Mouse (Mus musculus) midbrain, postnatal 0 days (tissue): ENCODE data around the gene Cct3. TPM values are rescaled to one million over a fixed set of nuclear protein-coding genes. Genes with fewer than 3 reads are reported as not detected.
"Not testable (repeated sequence)": the region's sequence is repeated elsewhere in the genome, so short reads cannot be mapped to it uniquely, and the experiment has no call there.

Source experiments
- ATAC-seq: fragments of 200-750 bp; cut with Nextera tagmentation; 2 replicates; pipeline ENCODE4 v1.8.0; 2017; ENCODE audit warnings: moderate number of reproducible peaks, mild to moderate bottlenecking, moderate TSS enrichment, moderate library complexity; ENCODE audit not compliant: low FRiP score
- DNase-seq: peaks from one replicate; pipeline ENCODE4 v3.0.0-alpha.2; 2015; ENCODE audit warnings: low spot score
- H3K27ac ChIP-seq: fragments of 300-500 bp; sonication (generic); 2 replicates; pipeline ENCODE4 v1.5.1; 2014; ENCODE audit warnings: low read depth, mild to moderate bottlenecking, low read length, mixed read lengths
- H3K27me3 ChIP-seq: fragments of 300-500 bp; sonication (generic); 2 replicates; pipeline ENCODE4 v1.6.1; 2014; ENCODE audit warnings: low read length, control low read depth, mixed read lengths; ENCODE audit not compliant: insufficient read depth
- H3K36me3 ChIP-seq: fragments of 300-500 bp; sonication (generic); 2 replicates; pipeline ENCODE4 v1.6.1; 2014; ENCODE audit warnings: low read length, control low read depth, mixed read lengths; ENCODE audit not compliant: insufficient read depth
- H3K4me1 ChIP-seq: fragments of 300-500 bp; sonication (generic); 2 replicates; pipeline ENCODE4 v1.6.1; 2014; ENCODE audit warnings: mild to moderate bottlenecking, control low read depth, antibody characterized with exemption, low read length, mixed read lengths; ENCODE audit not compliant: insufficient read depth
- H3K4me2 ChIP-seq: fragments of 300-500 bp; sonication (generic); 2 replicates; pipeline ENCODE4 v1.6.1; 2014; ENCODE audit warnings: low read depth, mild to moderate bottlenecking, low read length, mixed read lengths; ENCODE audit not compliant: poor library complexity, severe bottlenecking
- H3K4me3 ChIP-seq: fragments of 300-500 bp; sonication (generic); 2 replicates; pipeline ENCODE4 v1.5.1; 2014; ENCODE audit warnings: low read depth, mild to moderate bottlenecking, low read length, moderate library complexity
- H3K9ac ChIP-seq: fragments of 300-500 bp; sonication (generic); replicated peaks from 2 replicates; pipeline ENCODE4 v1.6.1; 2014; ENCODE audit warnings: mild to moderate bottlenecking, low read length, moderate library complexity, mixed read lengths; ENCODE audit not compliant: poor library complexity, severe bottlenecking
- H3K9me3 ChIP-seq: fragments of 300-500 bp; sonication (generic); 2 replicates; pipeline ENCODE4 v1.6.1; 2016; ENCODE audit warnings: low read length, control low read depth
- CTCF ChIP-seq: IDR thresholded peaks from 2 replicates; pipeline ENCODE4 v1.5.1; 2016; ENCODE audit warnings: antibody characterized with exemption, mild to moderate bottlenecking
- WGBS: fragments of 180-500 bp; shearing (Covaris S2); extraction: QIAGEN DNeasy Blood & Tissue Kit; methylation state at CpG from one replicate; pipeline ENCODE4 v1.1.7; 2014; 5-methylcytosine and 5-hydroxymethylcytosine counted together
- polyA plus RNA-seq: library from polyadenylated mRNA; unstranded; fragments of >200 nt; fragmentation: Nextera tagmentation; extraction: Ambion mirVana; gene quantifications from 2 replicates; pipeline ENCODE4 v1.2.1, GENCODE M21; 2015
- total RNA-seq: library from RNA; depleted of rRNA; stranded (reverse); fragments of >200 nt; gene quantifications from 2 replicates; pipeline ENCODE4 v1.2.3, GENCODE M21; 2014

Gene Cct3
- total and polyA plus RNA-seq, 2 experiments from 2014 or later, result 253 to 372 TPM

GRCm38 (mm10) chr3:88274002-88274401 is 22.9 kb upstream of the Cct3 start:
- 98% methylated on average over 4 of the region's 4 CpGs for WGBS
- no peak overlapping the region for H3K27ac ChIP-seq
- ATAC-seq (no peak), DNase-seq (no peak)
- no peaks in the 10 kb centered on the region for H3K9me3 ChIP-seq
- H3K4me1 ChIP-seq, result no peaks in the 10 kb centered on the region
- TF ChIP-seq CTCF, result peak; percentile 36; the same call in 1 of the 2 replicates
- no peak overlapping the region for H3K4me2 ChIP-seq
- no peak overlapping the region for H3K9ac ChIP-seq
- H3K27me3 ChIP-seq, result no peaks in the 10 kb centered on the region
- H3K36me3 ChIP-seq, result no peaks in the 10 kb centered on the region
- H3K4me3 ChIP-seq, result no peak overlapping the region

GRCm38 (mm10) chr3:88276121-88276520 is 20.8 kb upstream of the Cct3 start:
- H3K9ac ChIP-seq, result no peak overlapping the region
- no peak for DNase-seq
- no peak for TF ChIP-seq CTCF
- H3K27me3 ChIP-seq, result no peaks in the 10 kb centered on the region
- no peaks in the 10 kb centered on the region for H3K4me1 ChIP-seq
- no peak overlapping the region for H3K4me2 ChIP-seq
- WGBS, result 85% methylated on average over 2 of the region's 2 CpGs
- no peak overlapping the region for H3K27ac ChIP-seq
- no peaks in the 10 kb centered on the region for H3K9me3 ChIP-seq
- ATAC-seq, result no peak
- no peak overlapping the region for H3K4me3 ChIP-seq
- H3K36me3 ChIP-seq, result no peaks in the 10 kb centered on the region

GRCm38 (mm10) chr3:88276529-88277143 is 20.3 kb upstream of the Cct3 start:
- H3K4me1 ChIP-seq, result no peaks in the 10 kb centered on the region
- no peak overlapping the region for H3K27ac ChIP-seq
- DNase-seq, result peak; percentile 38
- ATAC-seq, result no peak
- WGBS, result 49% methylated on average over 7 of the region's 7 CpGs
- no peaks in the 10 kb centered on the region for H3K9me3 ChIP-seq
- no peak overlapping the region for H3K4me3 ChIP-seq
- TF ChIP-seq CTCF, result peak; percentile 63
- H3K27me3 ChIP-seq, result no peaks in the 10 kb centered on the region
- H3K4me2 ChIP-seq, result no peak overlapping the region
- H3K36me3 ChIP-seq, result no peaks in the 10 kb centered on the region
- no peak overlapping the region for H3K9ac ChIP-seq

- ATAC-seq (no peak), DNase-seq (no peak)
- no peak overlapping the region for H3K4me2 ChIP-seq
- no peak overlapping the region for H3K4me3 ChIP-seq
- no peaks in the 10 kb centered on the region for H3K27me3 ChIP-seq
- no peaks in the 10 kb centered on the region for H3K9me3 ChIP-seq
- no peaks in the 10 kb centered on the region for H3K4me1 ChIP-seq
- TF ChIP-seq CTCF, result no peak
- H3K36me3 ChIP-seq, result no peaks in the 10 kb centered on the region
- H3K9ac ChIP-seq, result no peak overlapping the region
- no peak overlapping the region for H3K27ac ChIP-seq
- 87% methylated on average over 2 of the region's 2 CpGs for WGBS
Observed at GRCm38 (mm10) chr3:88280035-88280434, 16.9 kb upstream of the Cct3 start.

- not testable (repeated sequence) for H3K9ac ChIP-seq, H3K36me3 ChIP-seq, H3K9me3 ChIP-seq, H3K27ac ChIP-seq, H3K27me3 ChIP-seq, DNase-seq, H3K4me1 ChIP-seq, H3K4me2 ChIP-seq, ATAC-seq, H3K4me3 ChIP-seq
- 55% methylated on average over 11 of the region's 11 CpGs for WGBS
Observed at GRCm38 (mm10) chr3:88281141-88281916, 15.6 kb upstream of the Cct3 start.

- H3K4me1 ChIP-seq, H3K36me3 ChIP-seq, ATAC-seq, H3K27me3 ChIP-seq, H3K9me3 ChIP-seq, H3K27ac ChIP-seq, H3K9ac ChIP-seq, DNase-seq, H3K4me2 ChIP-seq, H3K4me3 ChIP-seq: not testable (repeated sequence)
- WGBS, result 95% methylated on average over 14 of the region's 14 CpGs
Observed at GRCm38 (mm10) chr3:88284815-88285564, 11.9 kb upstream of the Cct3 start.

GRCm38 (mm10) chr3:88285565-88285895 is 11.4 kb upstream of the Cct3 start:
- DNase-seq, ATAC-seq, H3K9me3 ChIP-seq, H3K27me3 ChIP-seq, H3K9ac ChIP-seq, H3K4me2 ChIP-seq, H3K4me3 ChIP-seq, H3K36me3 ChIP-seq, H3K27ac ChIP-seq, H3K4me1 ChIP-seq: not testable (repeated sequence)
- WGBS, result no CpG with 5 or more reads among the region's 2 CpGs
